Comparison of ENCODE assay signal across 20 mouse cellular contexts in genomic region chr5:130810314-130810713, GRCm38 (mm10).
DNase-seq lines count a peak whose midpoint lies in the region; ATAC-seq lines count a peak whose summit lies in the region.
"Had no signal": no experiment of that assay in that cellular context is flagged by ENCODE, and none has a peak within 500 bp of the region (broad histone marks: within the 10 kb centered on the region; RNA-seq: fewer than 3 reads in every experiment).

No protein-coding gene starts in this region.

- no peak overlapping the region for H3K27ac ChIP-seq in heart, embryonic 12.5 days (ENCODE audit: poor library complexity, severe bottlenecking)
- H3K27ac ChIP-seq in midbrain, embryonic 14.5 days (replicated peaks; ENCODE audit: low read depth, low read length), result no peak overlapping the region
- H3K27ac ChIP-seq: embryonic facial prominence, embryonic 10.5 days; forebrain, embryonic 13.5 days; gastrocnemius, adult 2 months; hindbrain, embryonic 15.5 days had no signal

- no peaks in the 10 kb centered on the region for H3K4me1 ChIP-seq in heart, embryonic 12.5 days (replicated peaks)
- H3K4me1 ChIP-seq in midbrain, embryonic 14.5 days (ENCODE audit: control insufficient read depth, insufficient read depth, low read length), result no peaks in the 10 kb centered on the region
- H3K4me1 ChIP-seq: embryonic facial prominence, embryonic 10.5 days; forebrain, embryonic 13.5 days had no signal

- H3K9ac ChIP-seq in heart, embryonic 12.5 days, result no peak overlapping the region
- no peak overlapping the region for H3K9ac ChIP-seq in midbrain, embryonic 14.5 days (replicated peaks; ENCODE audit: low read length)
- H3K9ac ChIP-seq: forebrain, embryonic 13.5 days; forebrain, postnatal 0 days; hindbrain, embryonic 15.5 days had no signal

- H3K27me3 ChIP-seq in heart, embryonic 12.5 days (replicated peaks), result no peaks in the 10 kb centered on the region
- H3K27me3 ChIP-seq in midbrain, embryonic 14.5 days (ENCODE audit: control insufficient read depth, insufficient read depth, low read length), result no peaks in the 10 kb centered on the region
- H3K27me3 ChIP-seq: CH12.LX; forebrain, embryonic 13.5 days; hindbrain, embryonic 15.5 days had no signal

- ATAC-seq in heart, embryonic 12.5 days (ENCODE audit: insufficient number of reproducible peaks, low FRiP score), result no peak
- ATAC-seq in midbrain, embryonic 14.5 days (ENCODE audit: low FRiP score, low TSS enrichment), result no peak
- ATAC-seq: forebrain, embryonic 13.5 days; intestine, embryonic 16.5 days; Patski had no signal

- H3K4me3 ChIP-seq in heart, embryonic 12.5 days, result no peak overlapping the region
- no peak overlapping the region for H3K4me3 ChIP-seq in midbrain, embryonic 14.5 days (replicated peaks; ENCODE audit: low read depth, low read length)
- H3K4me3 ChIP-seq: embryonic facial prominence, embryonic 10.5 days; forebrain, embryonic 13.5 days; gastrocnemius, adult 2 months; hindbrain, embryonic 15.5 days had no signal

- DNase-seq in brain, adult 2 months (ENCODE audit: low read depth, low spot score), result peak; percentile 61
- DNase-seq in cerebellum, adult 11 months, result peak; percentile 41
- peak; percentile 58 for DNase-seq in cerebellum, adult 8-10 months
- peak; percentile 28 to 62 for DNase-seq in cerebellum, postnatal 14 days
- DNase-seq in c-Kit-positive CD71-positive TER-119-positive erythroid progenitor cells, embryonic 14.5 days (ENCODE audit: low spot score), result no peak
- DNase-seq in midbrain, embryonic 14.5 days, result no peak
- DNase-seq: adrenal gland, adult 2 months; adrenal gland, postnatal 36 days; forebrain, postnatal 0 days; gastrocnemius, adult 2 months; gastrocnemius, postnatal 25 days; heart, postnatal 10 days; kidney, adult 2 months had no signal

- peaks cover 8% of the 10 kb centered on the region for H3K9me3 ChIP-seq in heart, embryonic 12.5 days (replicated peaks)
- H3K9me3 ChIP-seq in midbrain, embryonic 14.5 days (ENCODE audit: control insufficient read depth, low read length), result no peaks in the 10 kb centered on the region
- H3K9me3 ChIP-seq: hindbrain, embryonic 15.5 days had no signal

- H3K36me3 ChIP-seq in heart, embryonic 12.5 days, result no peaks in the 10 kb centered on the region
- no peaks in the 10 kb centered on the region for H3K36me3 ChIP-seq in midbrain, embryonic 14.5 days (ENCODE audit: control insufficient read depth, insufficient read depth, low read length)
- H3K36me3 ChIP-seq: embryonic facial prominence, embryonic 10.5 days; hindbrain, embryonic 15.5 days had no signal

- H3K4me2 ChIP-seq in heart, embryonic 12.5 days, result no peak overlapping the region
- no peak overlapping the region for H3K4me2 ChIP-seq in midbrain, embryonic 14.5 days (ENCODE audit: low read length)
- H3K4me2 ChIP-seq: forebrain, embryonic 13.5 days; hindbrain, embryonic 15.5 days had no signal

- 15% methylated on average over 6 of the region's 6 CpGs for WGBS in heart, embryonic 12.5 days
- 14% methylated on average over 6 of the region's 6 CpGs for WGBS in midbrain, embryonic 14.5 days

Comparison
In these comparisons a context has a peak if more than half of its experiments do, and no peak if none do; other contexts are left out.
1. DNase-seq: peak in brain, adult 2 months (single experiment), cerebellum, adult 11 months (single experiment), cerebellum, adult 8-10 months (single experiment) and cerebellum, postnatal 14 days (2 of 2); none in c-Kit-positive CD71-positive TER-119-positive erythroid progenitor cells, embryonic 14.5 days (single experiment) and midbrain, embryonic 14.5 days (single experiment).